Mouse (Mus musculus) layer of hippocampus, adult 9-11 months (tissue): ENCODE measurements around the gene Nxph1.

Source experiments
- DNase-seq: peaks from one replicate; pipeline ENCODE4 v3.0.0; 2022

Gene Nxph1

DNA sequence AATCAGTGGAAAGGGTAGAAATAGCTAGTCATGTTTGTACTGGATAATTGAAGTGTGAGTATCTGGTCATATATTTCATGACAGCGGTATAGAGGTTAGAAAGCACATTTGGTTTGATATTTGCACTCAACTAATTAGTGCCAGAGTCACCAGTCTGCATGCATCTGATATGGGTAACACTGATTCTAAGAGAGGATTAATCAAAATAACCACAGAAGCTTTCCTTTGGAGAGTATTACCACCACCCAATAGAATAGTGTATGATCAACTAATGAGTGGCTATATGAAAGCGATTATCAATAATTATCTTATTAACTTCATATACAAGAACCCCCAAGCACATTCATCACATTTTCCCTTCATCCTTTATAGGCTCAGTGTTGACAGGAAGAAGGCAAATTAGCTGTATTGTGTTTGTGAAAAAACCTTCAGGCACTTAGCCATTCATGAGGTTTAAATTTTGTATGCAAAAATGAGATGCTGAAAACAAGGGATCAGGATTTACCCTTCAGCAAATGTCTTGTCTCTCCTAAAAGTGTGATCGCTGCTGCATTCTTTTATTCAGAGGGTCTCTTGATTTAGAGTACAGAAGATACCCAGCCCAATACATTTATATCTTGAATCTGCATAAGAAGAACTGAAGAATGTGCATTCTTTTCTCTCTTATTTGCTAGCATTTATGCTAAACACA lies 185.5 kb downstream of the Nxph1 start:
- no peak for DNase-seq

DNA sequence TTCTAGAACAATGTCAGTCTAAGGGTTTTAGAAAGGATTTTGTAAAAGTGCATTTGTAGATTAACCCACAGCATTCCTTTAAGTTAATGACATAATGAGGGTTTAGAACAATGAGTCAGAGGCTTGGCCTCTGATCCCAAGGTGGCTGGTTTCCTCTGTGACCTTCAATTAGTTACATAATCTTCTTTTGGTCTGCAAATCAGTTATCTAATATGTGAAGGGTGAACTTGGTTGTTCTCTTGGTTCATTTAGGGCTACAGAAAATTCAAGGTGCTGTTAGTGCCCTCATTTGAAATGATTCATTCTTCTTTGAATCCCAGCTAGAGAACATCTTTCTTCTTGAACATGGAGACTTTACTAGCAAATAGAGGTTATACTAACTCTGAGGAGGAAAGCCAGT lies 199.7 kb downstream of the Nxph1 start:
- DNase-seq = no peak

DNA sequence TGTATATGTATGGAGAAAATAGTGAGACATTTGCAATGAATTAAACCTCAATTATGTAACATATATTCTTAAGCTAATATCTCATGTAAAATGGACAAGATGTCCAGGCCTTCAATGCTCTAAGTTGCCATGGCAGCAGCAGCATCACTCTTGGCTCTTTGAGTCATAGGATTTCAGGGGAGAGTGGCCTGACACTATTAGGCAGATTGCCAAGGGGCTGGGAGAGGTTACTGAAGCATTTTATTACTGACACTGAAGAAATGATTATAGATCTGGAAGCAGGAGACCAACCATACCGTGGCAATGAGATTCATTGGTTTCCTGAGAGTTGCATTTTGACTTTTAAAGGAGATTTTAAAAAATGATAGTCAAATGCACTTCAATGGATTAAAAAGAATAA lies 201.6 kb downstream of the Nxph1 start:
- no peak for DNase-seq

DNA sequence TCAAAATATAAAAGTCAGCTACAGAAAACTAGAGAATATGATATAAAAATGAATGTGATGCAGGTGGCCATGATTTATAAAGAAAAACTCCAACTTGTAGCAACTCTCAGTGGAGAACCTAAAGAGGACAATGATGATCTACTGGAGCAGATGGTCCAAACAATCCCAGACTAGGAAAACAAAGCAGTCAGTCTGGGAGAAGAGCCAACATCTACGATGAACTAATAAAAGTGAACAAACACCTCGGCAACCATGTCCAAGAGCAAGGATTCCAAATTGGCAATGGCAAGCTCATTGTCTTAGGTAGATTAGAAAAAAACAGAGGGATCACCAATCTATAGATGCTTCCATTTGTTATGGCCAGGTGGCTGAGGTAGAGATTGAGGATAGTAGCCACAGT lies 211.0 kb downstream of the Nxph1 start:
- DNase-seq = peak; percentile 2

DNA sequence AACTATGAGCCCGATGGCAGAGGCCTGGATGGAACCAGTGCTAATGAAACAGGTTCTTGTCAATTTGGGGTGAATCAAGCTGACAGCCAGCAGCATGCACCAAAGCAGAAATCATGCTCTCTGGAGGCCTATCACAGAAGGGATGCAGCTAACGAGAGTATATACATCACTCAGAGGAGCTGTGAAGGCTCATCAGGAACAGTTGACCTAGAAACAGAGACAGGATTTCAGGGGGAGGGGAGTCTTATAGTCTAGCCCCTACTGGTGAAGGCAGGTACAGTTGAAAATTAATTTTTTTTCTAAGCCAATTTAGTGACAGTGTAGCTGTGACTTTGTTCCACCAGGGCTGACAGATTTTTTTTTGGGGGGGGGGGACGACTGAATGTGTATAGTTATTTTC lies 234.2 kb downstream of the Nxph1 start:
- DNase-seq = no peak

DNA sequence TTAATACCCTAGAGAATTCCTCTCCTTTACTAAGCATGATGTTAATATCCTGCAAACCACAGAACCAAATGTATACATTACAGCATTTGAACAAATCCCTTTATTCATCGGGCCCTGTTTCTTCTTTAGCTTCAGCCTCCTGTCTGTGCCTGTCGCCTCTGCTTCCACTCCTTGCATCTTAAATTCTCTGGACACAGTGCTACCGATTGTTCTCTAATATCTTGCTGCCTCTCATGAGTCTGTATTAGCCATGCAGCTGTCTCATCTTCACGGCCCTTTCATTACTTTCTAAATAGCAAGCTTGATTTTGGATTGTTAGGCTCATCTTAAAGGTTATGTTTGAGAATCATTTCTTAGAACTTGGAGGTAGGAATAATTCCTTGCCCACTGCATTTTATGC lies 262.5 kb downstream of the Nxph1 start:
- no peak for DNase-seq

DNA sequence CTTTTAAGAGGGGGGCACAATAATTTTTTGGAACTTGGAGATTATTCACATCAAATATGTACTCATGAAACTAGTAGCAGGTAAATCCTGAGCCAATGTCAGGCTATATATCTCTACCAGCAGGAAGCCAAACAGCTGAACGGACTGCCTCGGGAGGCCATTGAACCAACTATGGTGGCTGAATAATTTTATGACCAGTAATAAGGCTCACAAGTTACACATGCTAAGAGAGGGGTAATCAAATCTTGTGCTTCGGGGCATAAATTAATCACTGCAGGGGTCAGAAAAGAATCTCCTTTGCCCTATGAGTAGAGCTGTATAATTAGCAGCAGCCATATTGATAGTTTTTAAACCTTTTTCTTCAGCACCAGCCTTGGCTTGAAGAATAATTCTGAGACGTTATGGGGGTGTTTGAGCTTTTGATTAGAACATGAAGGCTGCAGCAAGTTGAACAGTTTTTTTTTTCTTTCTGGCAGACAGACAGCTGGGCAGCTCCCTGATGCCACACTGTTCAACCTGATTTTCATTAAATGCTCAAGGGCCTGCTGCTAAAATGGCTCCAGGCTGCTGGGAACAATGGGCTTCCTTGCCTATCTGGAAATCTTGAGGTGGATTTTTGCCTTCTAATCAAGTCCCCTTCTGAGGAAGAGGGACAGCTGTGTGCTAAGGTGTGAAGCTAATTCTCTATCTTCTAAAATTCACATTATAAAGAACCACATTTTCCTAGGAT lies 272.7 kb downstream of the Nxph1 start:
- DNase-seq = no peak

- DNase-seq = peak; percentile 6
Measured at GRCm38 (mm10) chr6:9234802-9235201, 286.6 kb downstream of the Nxph1 start.

GRCm38 (mm10) chr6:9267998-9268397 lies 319.8 kb downstream of the Nxph1 start:
- DNase-seq = no peak
